Mouse (Mus musculus) lung, postnatal 25 days (tissue): ENCODE results near the gene Arhgef18.

Source experiments
- DNase-seq: peaks from one replicate; pipeline ENCODE4 v3.0.0; 2022; ENCODE audit warnings: low spot score

Gene Arhgef18

DNA sequence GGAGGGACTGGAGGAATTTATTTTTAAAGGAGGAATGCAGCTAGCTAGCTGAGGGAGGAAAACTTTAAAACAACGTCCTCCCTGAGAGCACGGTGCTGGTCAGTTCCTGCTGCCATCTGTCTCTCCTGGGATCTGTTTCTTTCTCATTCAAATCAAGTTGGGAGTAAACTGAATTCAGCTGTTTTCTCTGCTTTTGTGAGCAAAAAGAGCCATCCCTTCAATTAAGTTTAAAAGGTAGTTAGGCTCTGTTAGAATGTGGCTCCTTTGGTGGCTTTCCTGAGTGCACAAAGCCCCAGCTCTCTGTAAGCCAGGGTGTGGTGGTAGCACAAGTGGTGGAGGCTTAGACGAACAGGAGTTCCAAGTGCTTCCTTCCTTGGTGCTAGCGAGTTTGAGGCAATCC, 2.4 kb downstream of the Arhgef18 start:
- no peak for DNase-seq

DNA sequence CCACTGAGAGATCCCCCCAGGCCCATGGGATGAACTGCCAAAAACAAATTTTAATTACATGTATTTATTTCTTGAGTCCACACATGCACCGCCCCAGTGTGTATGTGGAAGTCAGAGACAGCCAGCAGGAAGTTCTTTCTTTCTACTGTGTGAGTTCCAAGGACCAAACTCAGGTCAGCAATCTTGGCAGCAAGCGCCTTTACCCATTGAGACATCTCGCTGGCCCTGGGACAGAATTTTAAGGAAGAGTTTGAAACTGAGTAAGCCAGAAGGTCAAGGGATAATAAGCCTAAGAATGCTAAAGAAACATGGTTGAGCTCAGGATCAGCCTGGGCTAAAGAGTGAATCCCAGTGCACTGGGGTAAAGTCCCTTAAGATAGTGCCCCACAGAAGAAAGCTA, 4.8 kb downstream of the Arhgef18 start:
- DNase-seq = peak; percentile 17

DNA sequence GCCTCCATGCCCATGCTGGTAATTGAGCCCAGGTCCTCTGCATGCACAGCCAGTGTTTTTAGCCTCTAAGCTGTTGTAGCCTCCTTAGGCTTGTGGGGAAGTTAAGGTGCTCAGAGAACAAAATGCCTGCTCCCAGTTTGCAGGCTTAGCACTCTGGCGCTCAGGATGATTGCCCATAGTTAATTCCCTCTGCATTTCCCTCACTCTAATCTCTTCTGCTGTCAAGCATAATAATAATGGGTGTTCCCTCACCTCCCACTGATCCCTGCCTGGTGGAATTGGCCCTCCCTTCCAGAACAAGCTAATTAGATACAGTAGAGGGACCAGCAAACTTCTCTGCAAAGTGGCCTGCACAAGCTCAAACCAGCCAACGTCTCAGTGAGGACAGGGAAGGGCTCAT, 7.7 kb downstream of the Arhgef18 start:
- no peak for DNase-seq

DNA sequence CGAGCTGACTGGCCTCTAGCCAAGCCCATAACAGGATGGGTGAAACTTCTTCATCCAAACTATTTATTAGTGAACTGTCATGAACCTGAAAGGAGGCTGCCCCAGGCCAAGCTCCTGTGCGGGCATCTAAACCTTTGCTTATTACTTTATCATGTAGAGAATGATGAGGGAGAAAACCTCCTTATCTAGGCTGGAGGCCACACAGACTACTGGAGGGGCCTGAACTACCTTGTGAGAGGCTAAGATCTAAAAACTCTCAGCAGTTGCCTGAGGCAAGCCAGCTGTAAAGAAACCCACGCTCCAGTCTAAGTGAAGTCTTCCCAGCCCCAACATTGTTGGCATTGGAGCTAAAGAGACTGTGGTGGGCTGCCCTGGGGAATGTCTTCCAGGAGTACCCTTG, 14.6 kb downstream of the Arhgef18 start:
- no peak for DNase-seq

DNA sequence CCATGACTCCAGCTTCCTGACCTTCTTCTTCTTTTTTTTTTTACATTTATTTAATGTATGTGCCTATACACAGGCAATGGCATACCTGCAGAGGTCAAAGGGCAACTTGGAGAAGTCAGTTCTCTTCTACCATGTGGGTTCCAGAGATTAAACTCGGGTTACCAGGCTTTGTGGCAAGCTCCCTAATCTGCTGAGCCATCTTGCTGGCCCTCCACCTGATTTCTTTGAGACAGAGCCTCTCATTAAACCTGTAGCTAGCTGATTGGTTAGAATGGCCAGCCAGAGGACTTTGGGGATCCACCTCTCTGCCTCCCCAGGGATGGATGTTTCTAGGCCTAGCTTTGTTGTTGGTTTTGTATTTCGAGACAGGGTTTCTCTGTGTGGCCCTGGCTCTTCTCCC, 18.3 kb downstream of the Arhgef18 start:
- no peak for DNase-seq

DNA sequence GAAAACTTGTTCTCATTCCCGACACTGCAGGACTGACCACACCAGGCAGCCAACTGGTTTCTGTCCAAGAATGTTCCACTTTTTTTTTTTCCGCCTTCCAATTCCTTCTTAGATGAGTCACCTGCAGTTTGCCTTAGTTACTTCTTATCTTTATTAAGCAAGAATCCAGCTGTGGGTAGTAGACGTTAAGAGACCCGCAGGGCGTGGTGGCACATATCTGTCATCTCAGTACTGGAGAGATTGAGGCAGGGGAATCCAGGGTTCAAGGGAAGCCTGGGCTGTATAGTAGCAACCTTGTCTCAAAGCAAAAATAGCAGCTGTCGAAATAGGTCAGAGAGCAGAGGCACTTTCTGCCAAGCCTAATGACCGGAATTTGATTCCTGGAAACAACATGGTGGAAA, 19.1 kb downstream of the Arhgef18 start:
- peak; percentile 76 for DNase-seq

DNA sequence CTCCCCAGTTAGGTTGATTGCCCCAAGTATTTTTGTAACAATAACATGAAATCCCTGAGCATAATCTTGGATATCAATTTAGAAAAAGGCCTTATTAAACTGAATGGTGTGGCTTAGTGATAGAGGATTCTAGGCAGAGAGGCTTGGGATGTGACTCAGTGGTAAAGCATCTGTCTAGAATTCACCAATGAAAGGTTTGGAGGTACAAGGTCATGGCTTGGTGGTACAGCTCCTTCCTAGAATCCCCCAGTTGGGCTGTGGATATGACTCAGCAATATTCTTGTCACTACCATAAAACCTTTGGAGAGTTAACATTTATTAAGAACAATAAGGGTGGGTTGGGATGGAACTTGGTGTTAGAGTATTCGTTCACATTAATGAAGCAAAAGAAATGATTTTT, 20.0 kb downstream of the Arhgef18 start:
- no peak for DNase-seq

DNA sequence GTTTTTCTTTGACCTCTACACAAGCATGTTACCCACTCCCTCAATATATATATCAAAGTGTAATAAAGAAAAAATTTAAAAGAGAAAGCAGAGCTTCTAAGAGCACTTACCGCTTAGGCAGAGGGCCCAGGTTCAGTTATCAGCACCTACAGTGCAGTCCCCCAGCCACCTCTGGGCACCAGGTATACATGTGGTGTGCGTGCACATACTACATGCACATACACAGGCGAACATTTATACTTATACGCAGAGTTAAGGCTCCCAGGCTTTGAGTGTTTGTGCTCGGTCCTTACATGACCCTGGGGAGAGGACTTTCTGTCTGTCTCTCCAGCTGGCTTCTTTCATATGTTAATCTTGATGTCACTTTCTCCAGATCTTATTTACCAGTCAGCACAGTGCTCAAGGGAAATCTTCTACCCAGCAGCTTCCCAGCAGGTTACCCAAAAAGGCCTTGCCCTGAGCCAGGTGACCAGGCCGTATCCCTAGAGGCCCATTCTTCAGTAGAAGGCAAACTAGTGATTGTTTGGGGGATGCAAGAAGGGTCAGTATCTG, 21.9 kb downstream of the Arhgef18 start:
- DNase-seq = no peak

DNA sequence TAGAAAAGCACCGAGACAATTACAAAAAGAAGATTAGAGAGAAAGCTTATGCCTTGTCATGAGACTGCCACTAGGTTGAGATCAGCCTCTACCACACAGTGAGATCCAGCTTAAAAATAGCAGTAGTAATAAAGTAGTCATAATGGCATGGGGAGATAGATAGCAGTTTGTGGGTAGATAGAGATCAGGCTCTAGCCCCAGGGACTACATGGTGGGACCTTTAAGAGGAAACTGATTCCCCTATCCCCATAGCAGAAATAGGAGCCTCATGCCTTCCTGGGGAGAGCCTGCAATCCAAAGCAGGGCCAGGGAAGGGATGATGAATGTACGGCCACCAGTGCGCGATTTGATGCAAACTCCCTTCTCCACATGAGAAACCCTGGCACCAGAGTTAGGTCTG, 22.5 kb downstream of the Arhgef18 start:
- DNase-seq = no peak

DNA sequence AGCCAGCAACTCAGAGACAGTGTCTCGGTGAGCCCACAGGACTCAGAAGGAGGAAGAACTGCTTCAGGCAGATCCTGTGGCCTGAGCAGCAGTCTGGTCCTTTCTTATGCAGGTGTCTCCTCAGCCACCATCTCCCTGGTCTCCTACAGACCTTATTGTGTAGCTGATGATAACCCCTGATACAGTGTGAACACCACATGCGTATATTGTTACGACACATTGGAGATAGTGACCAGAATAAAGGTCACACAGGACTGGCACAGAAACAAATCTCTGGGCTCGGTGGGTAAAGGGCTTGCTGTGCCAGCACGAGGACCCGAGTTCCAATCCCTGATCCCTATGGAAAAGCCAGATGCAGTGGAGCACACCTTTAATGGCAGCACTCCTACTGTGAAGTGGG, 22.9 kb downstream of the Arhgef18 start:
- no peak for DNase-seq

DNA sequence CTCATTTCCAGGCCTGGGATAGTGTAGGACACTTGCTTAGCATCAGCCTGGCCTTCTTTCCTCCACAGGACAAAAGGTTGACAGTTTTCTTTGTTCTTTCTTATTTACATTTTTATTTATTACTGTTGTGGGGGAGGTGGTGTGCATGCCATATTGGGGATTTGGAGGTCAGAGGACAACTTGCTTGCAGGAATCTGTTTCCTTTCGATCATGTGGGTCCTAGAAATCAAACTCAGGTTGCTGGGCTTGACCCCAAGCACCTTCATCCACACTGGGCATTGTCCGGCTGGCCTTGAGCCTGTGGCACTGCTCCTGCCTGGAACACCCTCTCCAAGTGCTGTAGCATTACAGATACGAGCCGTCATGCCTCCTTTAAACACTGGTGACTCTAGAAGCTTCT, 24.0 kb downstream of the Arhgef18 start:
- DNase-seq = no peak

DNA sequence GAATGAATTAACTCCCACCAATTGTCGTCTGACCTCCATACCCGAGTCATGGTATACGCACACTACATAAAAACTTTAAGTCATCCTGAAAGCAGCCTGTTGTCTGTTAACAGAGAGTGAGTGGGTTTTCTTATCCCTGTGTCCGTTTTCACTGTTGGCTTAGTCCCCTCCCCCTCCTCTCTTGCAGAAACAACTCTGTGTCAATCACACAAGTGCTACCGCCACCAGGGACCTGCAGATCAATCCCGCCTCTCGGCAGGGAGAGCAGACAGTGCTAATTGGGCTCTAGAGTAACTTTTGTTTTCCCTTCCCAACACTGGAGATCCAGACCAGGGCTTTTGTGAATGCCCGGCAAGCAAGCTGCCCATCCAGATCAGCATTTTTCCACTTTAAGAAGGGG, 24.6 kb downstream of the Arhgef18 start:
- no peak for DNase-seq

DNA sequence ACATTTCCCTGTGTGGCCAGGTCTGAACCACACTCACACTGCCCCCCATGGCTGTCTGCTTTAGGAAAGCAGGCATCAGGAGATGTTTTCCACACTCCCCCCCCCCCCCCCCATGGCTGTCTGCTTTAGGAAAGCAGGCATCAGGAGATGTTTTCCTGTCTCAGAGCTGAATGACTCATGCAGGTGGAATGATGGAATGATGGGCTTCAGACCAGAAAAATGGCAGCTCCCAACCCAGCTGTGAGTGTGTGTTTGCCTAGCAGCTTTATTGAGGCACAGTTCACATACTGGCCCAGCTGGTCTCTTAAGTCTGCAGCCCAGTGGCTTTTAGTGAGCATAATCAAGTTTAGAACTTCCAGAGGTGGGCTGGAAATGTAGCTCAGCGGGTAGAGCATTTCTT, 25.3 kb downstream of the Arhgef18 start:
- DNase-seq = peak; percentile 45

DNA sequence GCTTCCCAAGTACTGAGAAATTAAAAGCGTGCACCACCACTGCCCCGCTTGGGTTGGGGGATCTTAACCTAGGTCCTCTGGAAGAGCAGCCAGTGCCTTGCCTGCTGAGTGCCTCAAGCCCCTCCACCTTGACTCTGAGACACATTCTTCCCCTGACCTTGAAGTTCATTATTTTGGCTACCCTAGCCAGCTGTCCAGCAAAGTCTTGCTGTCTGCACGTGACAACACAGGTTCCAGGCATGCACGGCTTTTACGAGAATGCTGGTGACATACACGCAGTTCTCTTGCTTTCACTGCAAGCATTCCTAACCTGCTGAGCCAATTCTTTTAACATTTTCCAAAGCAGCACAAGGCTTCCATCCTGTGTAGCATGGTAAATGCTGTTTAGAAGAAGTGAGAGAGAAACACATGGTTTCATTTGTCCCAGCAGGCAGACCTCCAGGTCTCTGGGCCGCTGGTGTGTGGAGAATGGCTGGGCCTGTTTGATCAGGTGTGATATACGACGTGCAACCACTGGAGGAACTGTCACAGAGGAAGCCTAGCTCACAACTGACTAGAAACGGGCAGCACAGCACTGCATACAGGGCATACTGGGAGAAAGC, 27.4 kb downstream of the Arhgef18 start:
- DNase-seq = no peak

DNA sequence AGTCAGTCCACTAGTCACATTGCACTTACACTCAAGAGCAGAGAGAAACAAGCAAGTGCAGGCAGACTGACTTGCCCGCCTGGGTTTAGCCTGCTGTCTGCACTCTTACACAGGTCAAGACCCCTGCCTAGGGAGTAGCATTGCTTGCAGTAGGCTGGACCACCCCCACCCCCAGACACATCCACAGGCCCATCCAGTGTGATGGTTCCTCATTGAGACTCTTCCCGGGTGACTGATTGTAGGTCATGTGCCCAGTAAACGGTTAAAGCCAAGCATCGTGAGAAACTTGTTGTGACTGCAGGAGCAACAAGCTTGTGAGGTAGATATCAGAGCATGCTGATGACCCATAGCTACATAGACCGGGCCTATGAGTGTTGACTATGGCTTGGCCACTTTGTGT, 28.7 kb downstream of the Arhgef18 start:
- DNase-seq = no peak

DNA sequence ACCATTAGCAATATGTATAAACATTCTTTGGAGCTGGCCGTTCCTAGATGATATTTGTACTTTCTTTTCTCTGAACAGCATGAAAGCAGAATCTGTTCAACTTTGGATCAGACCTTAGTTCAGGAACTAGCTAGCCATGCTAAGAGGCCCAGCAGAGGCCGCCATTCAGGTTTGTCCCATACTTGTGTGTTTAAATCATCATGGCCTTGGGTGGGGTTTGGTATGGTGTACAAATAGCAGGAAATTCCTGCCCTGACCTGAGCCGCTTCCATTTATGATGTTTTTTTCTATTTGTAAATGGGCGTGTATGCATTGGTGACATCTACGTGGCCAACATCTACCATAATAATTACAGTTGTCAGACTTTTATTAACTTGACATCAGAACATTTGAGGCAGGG, 32.4 kb downstream of the Arhgef18 start:
- DNase-seq = peak; percentile 17

DNA sequence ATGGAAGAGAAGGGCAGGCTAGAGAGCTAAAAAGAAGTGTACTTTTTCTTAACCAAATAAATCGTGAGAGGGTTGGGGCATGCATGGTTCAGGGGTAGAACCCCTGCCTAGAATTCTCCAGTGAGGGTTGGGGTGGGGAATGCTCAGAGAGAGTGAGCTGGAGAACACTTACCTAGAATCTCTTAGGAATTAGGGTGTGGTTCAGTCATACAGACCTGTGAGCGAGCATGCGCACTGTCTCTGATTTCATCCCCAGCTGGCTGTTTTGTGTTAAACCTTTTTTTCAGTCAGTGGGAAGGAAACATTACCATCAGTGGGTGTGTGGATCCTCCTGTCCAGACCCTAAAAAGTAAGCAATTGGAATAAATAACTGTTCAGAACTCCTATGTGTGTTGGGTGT, 33.4 kb downstream of the Arhgef18 start:
- peak; percentile 23 for DNase-seq

DNA sequence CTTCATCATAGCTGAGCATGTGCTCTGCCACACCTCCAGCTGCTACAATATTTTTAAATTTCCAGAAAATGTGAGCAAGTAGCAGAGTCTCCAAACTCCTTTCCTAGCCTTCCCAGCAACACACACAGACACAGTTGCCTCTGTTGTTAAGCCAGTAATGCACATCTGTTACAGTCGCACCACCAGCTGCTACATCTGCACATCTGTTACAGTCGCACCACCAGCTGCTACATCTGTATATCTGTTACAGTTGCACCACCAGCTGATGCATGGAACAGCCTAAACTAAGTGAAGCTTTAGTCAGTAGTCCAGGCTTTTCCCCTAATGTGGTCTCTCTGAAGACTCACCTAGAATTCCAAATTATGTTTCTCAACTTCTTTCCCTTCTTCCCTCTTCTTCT, 35.6 kb downstream of the Arhgef18 start:
- no peak for DNase-seq

DNA sequence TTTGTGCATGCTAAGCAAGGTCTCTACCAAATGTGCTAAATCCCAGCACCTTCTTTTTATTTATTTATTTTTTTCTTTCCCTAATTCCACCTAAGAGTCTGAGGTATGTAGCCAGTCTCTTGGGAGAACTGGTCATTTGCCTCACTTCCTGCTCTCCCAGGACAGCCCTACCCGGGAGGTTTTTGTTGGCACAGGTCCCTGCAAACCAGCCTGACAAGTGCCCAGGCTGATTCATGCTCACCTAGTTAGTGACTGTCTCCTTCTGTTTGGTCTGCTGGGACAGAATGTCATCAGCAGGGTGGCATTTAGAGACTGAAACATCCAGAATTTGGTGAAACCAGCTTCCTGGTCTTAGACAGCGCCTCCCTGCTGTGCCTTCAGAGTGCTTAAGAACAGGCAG, 37.2 kb downstream of the Arhgef18 start:
- peak; percentile 72 for DNase-seq

DNA sequence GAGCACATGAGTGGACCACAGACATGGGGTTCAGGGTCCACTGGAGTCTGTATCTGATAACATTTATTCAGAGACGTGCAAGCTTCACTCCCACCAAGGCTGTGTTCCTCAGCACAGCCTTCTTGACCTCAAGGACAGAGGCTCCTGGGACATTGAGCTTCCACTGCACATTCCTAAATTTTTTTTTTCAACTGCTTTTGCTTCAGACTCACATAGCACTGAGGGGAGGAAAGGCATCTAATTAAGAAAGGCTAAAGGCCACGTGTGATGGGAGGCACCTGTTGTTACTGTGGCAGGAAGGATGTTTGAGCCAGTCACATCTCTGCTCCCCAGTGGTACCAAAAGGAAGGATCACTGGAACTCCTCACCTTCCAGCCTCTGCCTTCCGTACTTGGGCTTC, 38.3 kb downstream of the Arhgef18 start:
- no peak for DNase-seq

DNA sequence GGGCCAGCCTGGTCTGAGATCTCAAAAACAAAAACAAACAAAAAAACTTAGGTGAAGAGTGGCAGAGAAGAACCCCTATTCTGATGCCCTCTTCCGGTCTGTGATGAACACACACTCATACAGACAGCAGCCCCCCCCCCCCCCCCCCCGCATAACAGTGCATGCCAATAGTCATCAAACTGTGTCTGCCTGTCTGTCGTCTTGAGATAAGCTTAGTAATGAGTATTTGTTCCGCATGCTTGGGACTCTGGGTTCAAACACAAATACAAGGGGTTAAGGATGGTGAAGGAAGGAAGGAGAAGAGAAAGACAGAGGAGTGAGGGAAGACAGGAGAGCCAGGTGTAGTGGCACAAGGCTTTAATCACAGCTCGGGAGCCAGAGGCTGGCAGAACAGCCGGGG, 43.7 kb downstream of the Arhgef18 start:
- DNase-seq = no peak

DNA sequence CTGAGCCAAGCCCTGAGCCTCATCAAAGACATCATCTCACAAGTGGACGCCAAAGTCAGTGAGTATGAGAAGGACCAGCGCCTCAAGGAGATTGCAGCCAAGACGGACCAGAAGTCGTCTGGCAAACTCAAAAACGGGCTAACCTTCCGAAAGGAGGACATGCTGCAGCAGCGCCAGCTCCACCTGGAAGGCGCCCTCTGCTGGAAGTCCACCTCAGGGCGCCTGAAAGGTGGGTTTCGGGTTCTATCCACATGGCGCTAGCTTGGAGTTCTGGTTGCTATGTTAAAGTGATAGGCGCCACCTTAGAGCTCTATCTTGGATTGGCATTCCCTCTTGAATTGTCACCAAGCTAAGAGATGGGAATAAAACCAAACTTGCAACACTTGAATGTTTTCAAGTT, 46.7 kb downstream of the Arhgef18 start:
- no peak for DNase-seq

DNA sequence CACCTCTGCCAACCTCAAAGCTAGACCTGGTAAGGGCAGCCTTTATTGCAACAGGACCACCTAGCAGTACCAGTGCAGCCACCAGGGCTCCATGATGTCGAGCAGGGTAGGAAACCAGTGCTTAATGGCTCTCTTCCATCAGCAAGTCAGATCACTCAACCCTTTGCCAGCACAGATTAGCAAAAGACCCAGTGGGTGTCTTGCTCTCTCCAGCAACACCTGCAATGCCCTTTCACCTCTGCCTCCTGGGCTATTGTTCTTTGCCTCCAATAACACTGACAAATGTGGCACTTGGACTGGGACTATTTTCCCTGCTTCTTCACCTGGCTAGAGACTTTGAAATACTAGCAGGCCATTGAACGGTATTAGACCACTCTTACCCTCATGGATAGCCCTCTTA, 56.4 kb downstream of the Arhgef18 start:
- DNase-seq = no peak

DNA sequence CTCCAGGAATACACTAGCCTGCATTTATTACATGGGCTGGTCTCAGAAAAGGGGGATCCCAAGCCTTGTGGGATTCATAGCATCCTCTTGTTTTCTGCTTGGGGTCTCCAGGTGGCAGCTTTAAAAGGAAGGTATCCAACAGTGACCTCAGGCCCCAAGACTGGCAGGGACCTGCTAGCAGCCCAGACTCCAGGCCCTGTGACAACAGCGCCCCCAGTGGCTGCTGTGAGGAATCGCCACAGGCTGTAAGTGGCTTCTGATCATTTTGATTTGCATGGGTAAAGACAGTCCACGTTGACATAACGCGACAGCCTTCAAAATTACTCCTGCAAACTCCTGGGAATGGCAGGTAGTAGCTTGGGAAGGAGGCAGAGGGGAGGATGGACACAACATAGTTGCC, 57.9 kb downstream of the Arhgef18 start:
- peak; percentile 44 for DNase-seq

DNA sequence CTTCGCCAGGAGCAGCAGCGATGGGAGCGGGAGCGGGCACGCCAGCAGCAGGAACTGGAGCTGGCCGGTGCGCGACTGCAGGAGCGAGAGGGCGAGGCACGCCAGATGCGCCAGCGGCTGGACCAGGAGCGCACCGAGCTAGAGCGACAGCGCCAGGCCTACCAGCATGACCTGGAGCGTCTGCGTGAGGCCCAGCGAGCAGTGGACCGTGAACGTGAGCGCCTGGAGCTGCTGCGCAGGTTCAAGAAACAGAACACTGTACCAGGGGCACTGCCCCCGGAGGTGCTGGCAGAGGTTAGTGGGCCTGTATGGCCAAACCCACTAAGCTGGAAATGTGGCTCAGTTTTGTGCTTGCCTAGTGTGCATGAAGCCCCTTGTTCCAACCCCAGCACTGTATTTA, 59.2 kb downstream of the Arhgef18 start:
- no peak for DNase-seq
